Mouse (Mus musculus) heart, postnatal 0 days (tissue): ENCODE data around the gene Khdc3. TPM values are rescaled to one million over a fixed set of nuclear protein-coding genes. Genes with fewer than 3 reads are reported as not detected.
"Not testable (repeated sequence)": the region's sequence is repeated elsewhere in the genome, so short reads cannot be mapped to it uniquely, and the experiment has no call there.

Experiments used
- ATAC-seq: fragments of 200-750 bp; cut with Nextera tagmentation; 2 replicates; pipeline ENCODE4 v1.8.0; 2017; ENCODE audit warnings: low read depth, moderate number of reproducible peaks, moderate library complexity; ENCODE audit not compliant: insufficient read depth
- DNase-seq: peaks from one replicate; pipeline ENCODE4 v3.0.0-alpha.2; 2016; ENCODE audit warnings: low spot score
- H3K27ac ChIP-seq: fragments of 300-500 bp; sonication (generic); 2 replicates; pipeline ENCODE4 v1.5.1; 2014; ENCODE audit warnings: low read depth, mild to moderate bottlenecking
- H3K27me3 ChIP-seq: fragments of 300-500 bp; sonication (generic); 2 replicates; pipeline ENCODE4 v1.6.1; 2014; ENCODE audit warnings: low read length, mixed read lengths; ENCODE audit not compliant: control insufficient read depth, insufficient read depth
- H3K36me3 ChIP-seq: fragments of 300-500 bp; sonication (generic); replicated peaks from 2 replicates; pipeline ENCODE4 v1.6.1; 2014; ENCODE audit warnings: low read length, mixed read lengths; ENCODE audit not compliant: control insufficient read depth, insufficient read depth
- H3K4me1 ChIP-seq: fragments of 300-500 bp; sonication (generic); 2 replicates; pipeline ENCODE4 v1.6.1; 2014; ENCODE audit warnings: antibody characterized with exemption; ENCODE audit not compliant: control insufficient read depth, insufficient read depth
- H3K4me2 ChIP-seq: fragments of 300-500 bp; sonication (generic); 2 replicates; pipeline ENCODE4 v1.6.1; 2014; ENCODE audit warnings: low read depth, mild to moderate bottlenecking, low read length, moderate library complexity
- H3K4me3 ChIP-seq: fragments of 300-500 bp; sonication (generic); 2 replicates; pipeline ENCODE4 v1.5.1; 2014; ENCODE audit warnings: low read depth, low read length
- H3K9ac ChIP-seq: fragments of 300-500 bp; sonication (generic); replicated peaks from 2 replicates; pipeline ENCODE4 v1.6.1; 2014; ENCODE audit warnings: low read depth, low read length, mixed read lengths
- H3K9me3 ChIP-seq: fragments of 300-500 bp; sonication (generic); replicated peaks from 2 replicates; pipeline ENCODE4 v1.6.1; 2016; ENCODE audit warnings: low read length; ENCODE audit not compliant: control insufficient read depth
- CTCF ChIP-seq: IDR thresholded peaks from 2 replicates; pipeline ENCODE4 v1.5.1; 2016; ENCODE audit warnings: antibody characterized with exemption, control low read depth, low read depth
- EP300 ChIP-seq: IDR thresholded peaks from 2 replicates; pipeline ENCODE4 v1.6.1; 2016; ENCODE audit warnings: antibody characterized with exemption, low read depth
- WGBS: fragments of 180-500 bp; shearing (Covaris S2); extraction: QIAGEN DNeasy Blood & Tissue Kit; methylation state at CpG from one replicate; pipeline ENCODE4 v1.1.7; 2014; 5-methylcytosine and 5-hydroxymethylcytosine counted together
- polyA plus RNA-seq: library from polyadenylated mRNA; unstranded; fragments of >200 nt; fragmentation: Nextera tagmentation; extraction: Ambion mirVana; gene quantifications from 2 replicates; pipeline ENCODE4 v1.2.1, GENCODE M21; 2015
- total RNA-seq: library from RNA; depleted of rRNA; stranded (reverse); fragments of >200 nt; gene quantifications from 2 replicates; pipeline ENCODE4 v1.2.3, GENCODE M21; 2014; ENCODE audit warnings: low replicate concordance

The Khdc3 gene
- total and polyA plus RNA-seq, 2 experiments from 2014 or later, result not detected

- no peaks in the 10 kb centered on the region for H3K36me3 ChIP-seq
- peak overlapping the region; percentile 83 for H3K4me2 ChIP-seq
- peak; percentile 30 for ATAC-seq
- no peak for DNase-seq
- no peaks in the 10 kb centered on the region for H3K9me3 ChIP-seq
- peaks cover 24% of the 10 kb centered on the region for H3K27me3 ChIP-seq
- 6% methylated on average over 60 of the region's 60 CpGs for WGBS
- H3K9ac ChIP-seq, result peak overlapping the region; percentile 45
- peak overlapping the region; percentile 47 for H3K4me3 ChIP-seq
- peaks cover 9% of the 10 kb centered on the region; the same call in 1 of the 2 replicates for H3K4me1 ChIP-seq
- TF ChIP-seq CTCF (no peak), EP300 (no peak)
- H3K27ac ChIP-seq, result no peak overlapping the region
Observed at GRCm38 (mm10) chr9:73103159-73103879, 1.7 kb downstream of the Khdc3 start.

GRCm38 (mm10) chr9:73103880-73104198 is 2.2 kb downstream of the Khdc3 start:
- Histone ChIP-seq H3K9me3 (no peaks in the 10 kb centered on the region), H3K27me3 (peaks cover 24% of the 10 kb centered on the region), H3K9ac (no peak overlapping the region; the same call in 1 of the 2 replicates), H3K4me1 (peaks cover 9% of the 10 kb centered on the region; the same call in 1 of the 2 replicates), H3K4me2 (peak overlapping the region; percentile 83), H3K27ac (no peak overlapping the region), H3K36me3 (no peaks in the 10 kb centered on the region), H3K4me3 (peak overlapping the region; percentile 47)
- ATAC-seq (0 out of 2 replicates have a peak, but pooled peaks have one; percentile 4), DNase-seq (no peak)
- no peak for TF ChIP-seq CTCF
- WGBS, result 40% methylated on average over 5 of the region's 5 CpGs

- no peaks in the 10 kb centered on the region for H3K36me3 ChIP-seq
- TF ChIP-seq CTCF (no peak), EP300 (no peak)
- 59% methylated on average over 1 of the region's 1 CpGs for WGBS
- peaks cover 9% of the 10 kb centered on the region; the same call in 1 of the 2 replicates for H3K4me1 ChIP-seq
- H3K4me3 ChIP-seq, result no peak overlapping the region
- H3K9me3 ChIP-seq, result no peaks in the 10 kb centered on the region
- H3K4me2 ChIP-seq, result no peak overlapping the region
- H3K9ac ChIP-seq, result no peak overlapping the region
- no peak overlapping the region for H3K27ac ChIP-seq
- peaks cover 24% of the 10 kb centered on the region for H3K27me3 ChIP-seq
- DNase-seq (no peak), ATAC-seq (no peak)
Observed at GRCm38 (mm10) chr9:73105141-73105540, 3.5 kb downstream of the Khdc3 start.

- H3K4me1 ChIP-seq, result peaks cover 9% of the 10 kb centered on the region; the same call in 1 of the 2 replicates
- H3K27me3 ChIP-seq, result peaks cover 24% of the 10 kb centered on the region
- H3K9me3 ChIP-seq, result no peaks in the 10 kb centered on the region
- no peak overlapping the region for H3K4me3 ChIP-seq
- H3K36me3 ChIP-seq, result no peaks in the 10 kb centered on the region
- no peak overlapping the region for H3K9ac ChIP-seq
- no peak for ATAC-seq
- no peak for TF ChIP-seq CTCF
- no peak for TF ChIP-seq EP300
- no peak for DNase-seq
- H3K4me2 ChIP-seq, result no peak overlapping the region
- no peak overlapping the region for H3K27ac ChIP-seq
Observed at GRCm38 (mm10) chr9:73105771-73106170, 4.1 kb downstream of the Khdc3 start.

- H3K36me3 ChIP-seq, result peaks cover 27% of the 10 kb centered on the region
- H3K4me2 ChIP-seq, result peak within 1 kb of the TSS; percentile 67
- H3K9ac ChIP-seq, result peak within 1 kb of the TSS; percentile 77
- ATAC-seq, result peak; percentile 97
- H3K9me3 ChIP-seq, result no peaks in the 10 kb centered on the region
- 1% methylated on average over 64 of the region's 64 CpGs for WGBS
- H3K4me1 ChIP-seq, result peaks cover 6% of the 10 kb centered on the region; the same call in 1 of the 2 replicates
- H3K27me3 ChIP-seq, result no peaks in the 10 kb centered on the region
- peak within 1 kb of the TSS; percentile 73 for H3K27ac ChIP-seq
- H3K4me3 ChIP-seq, result peak within 1 kb of the TSS; percentile 71
- no peak for TF ChIP-seq EP300
- TF ChIP-seq CTCF, result no peak
- peak; percentile 93 for DNase-seq
Observed at GRCm38 (mm10) chr9:73112919-73113906, 11.6 kb downstream of the Khdc3 start, which contains the start of gene Rsl24d1. Gene Rsl24d1 (plus strand): TSS chr9:73113426.

- not testable (repeated sequence) for H3K4me1 ChIP-seq, DNase-seq, H3K27ac ChIP-seq, H3K9me3 ChIP-seq, H3K27me3 ChIP-seq, H3K4me2 ChIP-seq, ATAC-seq, H3K9ac ChIP-seq, H3K4me3 ChIP-seq
- peaks cover 53% of the 10 kb centered on the region for H3K36me3 ChIP-seq
- 90% methylated on average over 4 of the region's 6 CpGs for WGBS
Observed at GRCm38 (mm10) chr9:73116704-73117103, 15.1 kb downstream of the Khdc3 start.
